Mouse (Mus musculus): ENCODE results near the gene 2310057N15Rik.

GRCm38 (mm10) chr16:88747943-88748342 is 26.1 kb downstream of the 2310057N15Rik start:
- TF ChIP-seq MAX (IDR thresholded peaks at IDR 0.05) = no peak
- TF ChIP-seq CTCF (IDR thresholded peaks at IDR 0.05; ENCODE audit: control insufficient read depth, insufficient read depth, insufficient read length) = no peak
- no peak for TF ChIP-seq MYOG (IDR thresholded peaks at IDR 0.05; ENCODE audit: control insufficient read depth, extremely low read depth, insufficient read length)
- TF ChIP-seq CEBPB (IDR thresholded peaks at IDR 0.05; ENCODE audit: low read depth) = no peak
- TF ChIP-seq USF1 (IDR thresholded peaks at IDR 0.05; ENCODE audit: low read depth) = no peak
